Mouse (Mus musculus) bone marrow, adult 2 months (tissue): ENCODE measurements around the gene Tmem171. TPM values are rescaled to one million over a fixed set of nuclear protein-coding genes. Genes with fewer than 3 reads are reported as not detected.

Experiments used
- H3K27ac ChIP-seq: fragments of 200-500 bp; 2 replicates; pipeline ENCODE4 v1.5.1; 2012; ENCODE audit warnings: low read depth, mild to moderate bottlenecking, control low read depth, inconsistent platforms, low read length; ENCODE audit not compliant: control insufficient read depth, poor library complexity, insufficient read depth
- H3K4me1 ChIP-seq: fragments of 200-500 bp; 2 replicates; pipeline ENCODE4 v1.6.1; 2011; ENCODE audit warnings: low read length; ENCODE audit not compliant: control insufficient read depth, insufficient read depth
- H3K4me3 ChIP-seq: fragments of 200-500 bp; replicated peaks from 2 replicates; pipeline ENCODE3; 2011; ENCODE audit warnings: mild to moderate bottlenecking, low read depth, low read length, control low read depth; ENCODE audit not compliant: control insufficient read depth
- CTCF ChIP-seq: fragments of 200-500 bp; IDR thresholded peaks from 2 replicates; pipeline ENCODE4 v1.5.1; 2011; ENCODE audit warnings: low read length, control low read depth; ENCODE audit not compliant: control insufficient read depth, insufficient read depth
- POLR2A ChIP-seq: fragments of 200-500 bp; IDR thresholded peaks from 2 replicates; pipeline ENCODE4 v1.6.1; 2011; ENCODE audit warnings: low read depth, mild to moderate bottlenecking, control low read depth, low read length, borderline replicate concordance; ENCODE audit not compliant: control insufficient read depth
- whole genome bisulfite sequencing: fragments of 180-500 bp; shearing (Covaris S2); methylation state at CpG from one replicate; pipeline ENCODE4 v1.1.7; 2018; 5-methylcytosine and 5-hydroxymethylcytosine counted together
- polyA plus RNA-seq: library from polyadenylated mRNA; stranded (reverse); fragments of >200 nt; gene quantifications from 2 replicates; pipeline ENCODE4 v1.2.4, GENCODE M21; 2011; ENCODE audit warnings: low replicate concordance; ENCODE audit not compliant: missing spikeins, insufficient read depth, insufficient read length

The Tmem171 gene
- not detected in 2 replicates for polyA plus RNA-seq

GRCm38 (mm10) chr13:98694773-98695314 is at the start of gene Tmem171:
Gene Tmem171, minus strand, starts transcription at chr13:98694834.
- H3K4me1 ChIP-seq: peaks cover 1% of the 10 kb centered on the region; the same call in 1 of the 2 replicates
- no peak within 1 kb of the TSS for H3K4me3 ChIP-seq
- H3K27ac ChIP-seq: no peak within 1 kb of the TSS
- whole genome bisulfite sequencing: 14% methylated on average over 44 of the region's 44 CpGs
- TF ChIP-seq CTCF: no peak
- no peak for TF ChIP-seq POLR2A

GRCm38 (mm10) chr13:98743829-98744228 is 49.2 kb upstream of the Tmem171 start:
- TF ChIP-seq POLR2A: no peak
- no peak overlapping the region for H3K4me3 ChIP-seq
- H3K4me1 ChIP-seq: no peaks in the 10 kb centered on the region
- no peak overlapping the region for H3K27ac ChIP-seq

GRCm38 (mm10) chr13:98743214-98743613 is 48.6 kb upstream of the Tmem171 start:
- TF ChIP-seq POLR2A: no peak
- no peak for TF ChIP-seq CTCF
- Histone ChIP-seq H3K27ac (no peak overlapping the region), H3K4me1 (no peaks in the 10 kb centered on the region), H3K4me3 (no peak overlapping the region)
- WGBS: 68% methylated on average over 6 of the region's 6 CpGs

- 83% methylated on average over 2 of the region's 2 CpGs for WGBS
- Histone ChIP-seq H3K27ac (no peak overlapping the region), H3K4me3 (no peak overlapping the region), H3K4me1 (no peaks in the 10 kb centered on the region)
- TF ChIP-seq POLR2A (no peak), CTCF (no peak)
Observed at GRCm38 (mm10) chr13:98738213-98738612, 43.6 kb upstream of the Tmem171 start.

GRCm38 (mm10) chr13:98733292-98733691 is 38.7 kb upstream of the Tmem171 start:
- H3K27ac ChIP-seq: no peak overlapping the region
- H3K4me1 ChIP-seq: no peaks in the 10 kb centered on the region
- 53% methylated on average over 3 of the region's 3 CpGs for WGBS
- no peak overlapping the region for H3K4me3 ChIP-seq
- TF ChIP-seq CTCF (no peak), POLR2A (no peak)

GRCm38 (mm10) chr13:98729271-98730062 is 34.8 kb upstream of the Tmem171 start:
- TF ChIP-seq CTCF: no peak
- TF ChIP-seq POLR2A: no peak
- H3K27ac ChIP-seq: no peak overlapping the region
- H3K4me3 ChIP-seq: no peak overlapping the region
- 15% methylated on average over 1 of the region's 1 CpGs for WGBS
- H3K4me1 ChIP-seq: no peaks in the 10 kb centered on the region

- no peak overlapping the region for H3K4me3 ChIP-seq
- no peak for TF ChIP-seq POLR2A
- 0 out of 2 replicates have a peak, but pooled peaks have one; percentile 17 for TF ChIP-seq CTCF
- H3K27ac ChIP-seq: no peak overlapping the region
- no peaks in the 10 kb centered on the region for H3K4me1 ChIP-seq
- 56% methylated on average over 4 of the region's 4 CpGs for WGBS
Observed at GRCm38 (mm10) chr13:98726494-98726893, 31.9 kb upstream of the Tmem171 start.

- 71% methylated on average over 1 of the region's 1 CpGs for WGBS
- Histone ChIP-seq H3K4me3 (no peak overlapping the region), H3K4me1 (no peaks in the 10 kb centered on the region), H3K27ac (no peak overlapping the region)
- TF ChIP-seq CTCF (no peak), POLR2A (no peak)
Observed at GRCm38 (mm10) chr13:98723430-98723829, 28.8 kb upstream of the Tmem171 start.
